Mouse (Mus musculus): ENCODE data around the gene H1fx.
"Not testable (repeated sequence)": the region's sequence is repeated elsewhere in the genome, so short reads cannot be mapped to it uniquely, and the experiment has no call there.

H1fx gene

GRCm38 (mm10) chr6:87981547-87982256, at the start of gene H1fx:
TSS of gene H1fx (minus strand) at chr6:87981637.
- DNase-seq (ENCODE audit: low read depth, low spot score) = peak; percentile 61

DNA sequence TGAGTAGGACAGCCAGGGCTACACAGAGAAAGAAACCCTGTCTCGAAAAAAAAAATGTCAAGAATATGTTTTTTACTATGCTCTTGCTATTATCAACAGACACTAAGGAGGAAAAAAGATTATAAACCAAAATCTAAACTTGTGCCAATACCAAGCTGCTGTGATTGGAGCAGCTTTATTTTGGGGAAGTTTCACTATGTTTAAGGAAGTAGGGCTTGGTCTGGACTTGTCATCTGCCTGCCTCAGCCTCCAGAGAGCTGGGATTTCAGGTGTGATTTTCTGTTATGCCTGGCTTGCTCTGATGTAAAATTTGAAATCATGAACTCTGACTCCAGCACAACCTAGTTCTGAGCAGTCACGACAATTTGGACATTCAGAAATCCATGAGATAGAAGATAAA, 49.0 kb upstream of the H1fx start:
- DNase-seq (ENCODE audit: low read depth, low spot score) = no peak

- no peak for DNase-seq (ENCODE audit: low read depth, low spot score)
Observed at GRCm38 (mm10) chr6:88027390-88027789, 46.0 kb upstream of the H1fx start.

DNA sequence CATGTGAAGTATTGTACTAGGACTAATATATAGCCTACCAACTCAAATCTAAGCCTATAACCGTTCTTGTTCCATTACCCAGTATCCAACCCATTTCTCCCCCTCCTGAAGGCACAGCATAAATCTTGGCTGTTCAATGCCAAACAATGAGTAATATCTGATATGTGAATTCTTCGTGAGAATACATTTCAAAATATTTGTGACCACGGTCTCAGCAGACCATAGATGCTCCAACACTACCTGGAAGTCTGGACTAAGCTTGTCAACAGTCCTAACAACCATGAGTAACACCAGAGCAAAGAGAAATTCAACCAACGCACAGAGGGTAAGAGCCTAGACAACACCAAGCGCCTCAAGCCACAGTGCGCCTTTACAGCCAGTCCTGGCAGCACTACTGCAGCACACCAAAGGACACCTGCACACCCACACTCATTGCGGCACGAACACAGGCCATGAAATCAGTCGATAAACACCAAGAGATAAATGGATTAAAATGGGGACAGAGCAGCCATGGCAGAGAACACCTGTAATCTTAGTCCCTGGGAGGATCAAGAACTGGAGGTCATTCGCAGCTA, 42.0 kb upstream of the H1fx start:
- no peak for DNase-seq (ENCODE audit: low read depth, low spot score)

DNA sequence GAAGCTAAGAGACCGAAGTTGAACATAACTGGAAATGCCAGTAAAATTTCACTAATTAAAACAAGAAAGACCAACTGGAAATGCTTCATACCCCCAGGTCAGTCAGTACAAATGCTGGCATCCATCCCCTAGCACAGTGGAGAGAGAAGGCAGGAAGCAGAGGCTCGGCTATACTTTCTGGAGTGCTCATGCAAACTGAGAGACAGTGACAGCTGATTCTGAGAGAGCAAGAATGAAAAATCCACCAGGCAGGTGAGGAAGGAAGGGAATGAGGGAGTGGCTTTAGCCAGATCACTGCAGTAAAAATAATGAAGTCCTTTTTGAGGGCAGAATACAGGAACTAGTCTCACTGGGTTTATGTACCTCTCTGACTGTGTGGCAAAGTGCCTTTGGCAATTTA, 37.7 kb upstream of the H1fx start:
- DNase-seq (ENCODE audit: low read depth, low spot score) = no peak

GRCm38 (mm10) chr6:88017821-88018220, 36.4 kb upstream of the H1fx start:
- no peak for DNase-seq (ENCODE audit: low read depth, low spot score)

DNA sequence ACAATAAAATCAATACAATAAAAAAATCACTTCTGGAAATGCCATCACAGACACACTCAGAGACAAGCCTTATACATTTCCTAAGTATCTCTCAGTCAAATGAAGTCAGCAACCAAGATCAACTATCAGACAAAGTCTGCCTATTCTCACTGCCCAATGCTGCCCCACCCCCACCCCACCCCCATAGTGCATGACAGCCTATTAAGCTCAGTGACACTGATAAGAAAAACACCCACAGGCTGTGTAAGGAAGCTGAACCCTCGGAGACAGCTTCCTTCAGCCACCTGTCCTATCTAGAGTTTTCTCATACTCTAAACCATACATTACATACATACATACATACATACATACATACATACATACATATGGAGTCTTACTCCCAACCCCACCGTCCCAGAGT, 34.4 kb upstream of the H1fx start:
- DNase-seq (ENCODE audit: low read depth, low spot score) = no peak

DNA sequence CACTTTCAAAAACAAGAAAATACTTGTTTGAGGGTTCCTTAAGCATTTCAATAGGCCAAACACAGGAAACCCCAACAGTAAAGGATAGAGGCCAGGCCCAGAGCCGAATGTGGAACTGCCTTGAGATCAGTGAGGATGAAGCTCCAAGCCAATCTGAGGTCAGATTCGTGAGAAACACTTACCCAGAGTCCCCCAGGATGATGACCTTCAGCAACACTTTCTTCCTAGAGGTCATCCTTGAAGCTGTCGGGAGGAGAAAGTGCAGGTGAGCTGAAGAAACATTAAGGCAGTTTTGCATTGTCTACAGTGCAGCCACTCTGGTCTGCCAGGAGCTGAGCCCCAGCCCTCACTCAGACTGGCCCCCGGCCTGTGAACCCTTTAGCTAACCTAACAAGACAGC, 32.0 kb upstream of the H1fx start:
- no peak for DNase-seq (ENCODE audit: low read depth, low spot score)

- no peak for DNase-seq (ENCODE audit: low read depth, low spot score)
Observed at GRCm38 (mm10) chr6:88012601-88013000, 31.2 kb upstream of the H1fx start.

GRCm38 (mm10) chr6:88011106-88011505, 29.7 kb upstream of the H1fx start:
- not testable (repeated sequence) for DNase-seq (ENCODE audit: low read depth, low spot score)

DNA sequence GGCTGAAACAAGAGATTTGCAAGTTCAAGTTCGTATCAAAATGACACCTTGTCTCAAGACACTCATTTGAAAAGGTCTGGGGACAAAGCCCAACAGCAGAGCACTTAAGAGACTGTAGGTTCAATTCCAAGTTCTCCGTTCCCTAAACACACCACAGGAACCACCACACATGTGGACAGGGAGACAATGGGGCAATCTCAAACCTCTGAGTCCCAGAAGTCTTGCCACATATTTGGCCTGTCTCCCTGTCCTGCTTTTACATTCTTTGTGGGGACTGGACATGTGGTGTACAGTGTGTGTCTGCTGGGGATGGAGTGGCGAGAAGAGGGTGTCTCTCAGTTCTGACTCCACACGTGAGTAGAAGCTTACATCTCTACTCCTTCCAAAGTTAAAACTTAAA, 27.8 kb upstream of the H1fx start:
- no peak for DNase-seq (ENCODE audit: low read depth, low spot score)

DNA sequence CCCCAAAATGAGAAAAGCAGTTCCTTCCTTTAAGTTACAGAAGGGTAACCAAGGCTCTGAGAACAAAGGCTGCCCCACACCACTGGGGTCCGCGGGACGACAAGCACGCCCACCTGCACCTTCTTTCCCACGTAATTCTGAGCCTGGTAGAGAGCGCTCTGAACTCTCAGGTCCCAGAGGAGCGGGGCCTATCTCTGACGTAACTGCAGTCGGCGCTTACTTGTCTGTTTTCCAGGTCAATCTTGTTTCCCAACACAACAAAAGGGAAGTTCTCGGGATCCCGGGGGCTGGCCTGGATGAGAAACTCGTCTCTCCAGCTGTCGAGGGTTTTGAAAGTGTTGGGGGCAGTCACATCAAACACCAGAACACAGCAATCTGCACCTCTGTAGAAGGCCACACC, 23.3 kb upstream of the H1fx start:
- DNase-seq (ENCODE audit: low read depth, low spot score) = not testable (repeated sequence)

DNA sequence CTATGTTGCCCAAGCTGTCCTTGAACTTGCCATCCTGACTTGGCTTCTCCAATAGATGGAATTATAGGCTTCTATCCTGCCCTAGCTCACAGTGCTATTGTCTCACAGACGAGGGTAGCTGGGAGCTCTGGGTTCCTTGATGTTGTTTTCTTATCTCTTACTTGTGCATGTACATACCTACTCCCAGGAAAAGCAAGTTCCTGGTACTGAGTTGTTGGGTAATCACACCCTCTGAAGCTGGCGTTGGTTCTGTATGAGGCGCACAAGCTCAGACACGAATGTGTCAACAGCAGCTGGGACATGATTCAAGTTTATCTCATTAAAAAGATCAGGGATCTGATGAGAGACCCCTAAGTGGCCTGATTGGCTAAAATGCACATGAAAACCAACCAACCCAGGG, 22.0 kb upstream of the H1fx start:
- no peak for DNase-seq (ENCODE audit: low read depth, low spot score)

DNA sequence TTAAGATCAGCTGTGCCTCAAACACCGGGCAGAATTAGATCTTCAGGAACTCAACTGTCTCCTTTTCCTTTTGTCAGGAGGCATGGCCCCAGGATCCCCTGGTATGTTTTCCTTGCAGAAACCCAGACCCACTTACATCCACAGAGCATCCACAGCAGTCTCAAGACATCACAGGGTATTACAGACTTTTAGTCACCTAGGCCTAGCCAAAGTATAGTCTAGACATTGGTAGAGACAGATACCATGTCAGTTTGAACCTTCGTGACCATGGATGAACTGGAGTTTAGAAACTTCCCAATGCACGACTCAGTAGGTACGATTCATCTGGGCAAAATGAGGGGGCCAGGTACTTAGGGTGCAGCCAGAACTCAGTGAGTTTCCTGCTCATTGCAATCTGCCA, 16.9 kb upstream of the H1fx start:
- no peak for DNase-seq (ENCODE audit: low read depth, low spot score)

DNA sequence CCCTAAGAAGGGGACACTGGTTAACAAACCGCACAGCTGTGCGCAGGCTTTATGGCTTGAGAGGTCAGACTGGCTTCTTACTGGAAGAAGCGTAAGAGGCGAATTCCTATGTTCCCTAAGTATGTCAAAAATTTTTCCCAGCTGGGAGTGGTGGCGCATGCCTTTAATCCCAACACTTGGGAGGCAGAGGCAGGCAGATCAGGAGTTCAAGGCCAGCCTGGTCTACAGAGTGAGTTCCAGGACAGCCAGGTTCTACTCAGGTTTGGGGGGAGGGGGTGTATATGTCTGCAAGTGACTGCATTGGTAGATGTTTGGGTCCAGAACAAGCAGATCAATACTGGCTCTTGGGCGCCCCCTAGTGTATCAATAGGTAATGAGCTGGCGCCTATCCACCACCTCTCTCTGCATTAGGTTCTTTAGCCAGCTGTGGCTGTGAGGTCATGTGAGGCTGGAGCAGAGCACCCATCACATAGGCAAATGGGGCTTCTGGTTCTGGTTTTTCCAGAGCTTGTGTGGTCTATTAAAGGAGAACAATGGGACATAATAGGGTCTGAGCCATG, 16.3 kb upstream of the H1fx start:
- peak; percentile 53 for DNase-seq (ENCODE audit: low read depth, low spot score)

- DNase-seq (ENCODE audit: low read depth, low spot score) = no peak
Observed at GRCm38 (mm10) chr6:87996606-87997005, 15.2 kb upstream of the H1fx start.

DNA sequence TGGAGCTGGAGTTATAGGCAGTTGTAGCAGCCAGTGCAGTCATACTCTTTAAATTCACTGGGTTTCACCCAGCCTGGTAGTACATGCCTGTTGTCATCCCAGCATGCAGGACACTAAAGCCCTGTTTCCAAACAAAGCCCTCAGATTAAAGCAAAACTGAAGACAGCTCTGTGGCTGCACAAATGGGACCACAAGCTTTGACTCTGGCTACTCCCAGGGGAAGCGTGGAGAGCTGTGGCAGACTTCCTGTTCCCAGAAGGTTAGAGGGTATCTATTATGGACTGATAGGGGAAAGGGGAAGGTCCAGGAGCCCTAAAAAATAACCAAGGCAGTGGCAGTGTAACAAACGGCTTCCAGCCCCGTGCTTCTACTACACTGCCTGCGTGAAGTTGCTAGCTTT, 14.1 kb upstream of the H1fx start:
- DNase-seq (ENCODE audit: low read depth, low spot score) = no peak

GRCm38 (mm10) chr6:87993790-87994571, 12.5 kb upstream of the H1fx start:
- DNase-seq (ENCODE audit: low read depth, low spot score) = peak; percentile 47

DNA sequence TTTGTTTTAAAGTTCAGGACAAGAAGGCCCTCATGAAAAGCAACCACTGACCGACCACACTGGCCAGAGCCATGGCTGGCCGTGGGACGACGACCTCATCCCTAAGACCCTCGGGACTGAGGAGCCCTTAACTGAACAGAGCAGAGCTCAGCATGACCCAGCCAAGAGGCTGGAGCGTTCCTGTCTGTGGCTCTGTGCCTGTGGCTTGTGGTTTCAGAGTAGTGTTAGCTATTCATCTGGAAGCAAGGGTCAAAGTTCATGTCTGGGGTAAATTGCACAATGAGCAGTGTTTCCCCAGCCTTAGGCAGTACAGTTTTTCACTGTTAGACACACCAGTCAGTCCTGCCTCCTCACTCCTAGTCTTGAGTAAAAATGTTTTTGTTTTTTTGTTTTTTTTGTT, 11.3 kb upstream of the H1fx start:
- DNase-seq (ENCODE audit: low read depth, low spot score) = no peak

GRCm38 (mm10) chr6:87991886-87992285, 10.4 kb upstream of the H1fx start:
- DNase-seq (ENCODE audit: low read depth, low spot score) = no peak

GRCm38 (mm10) chr6:87991216-87991615, 9.8 kb upstream of the H1fx start:
- no peak for DNase-seq (ENCODE audit: low read depth, low spot score)

- DNase-seq (ENCODE audit: low read depth, low spot score) = no peak
Observed at GRCm38 (mm10) chr6:87982506-87982905, 1.1 kb upstream of the H1fx start.

Data from WW6 (cell line).